Mouse (Mus musculus): ENCODE data around the gene Chka. TPM values are rescaled to one million over a fixed set of nuclear protein-coding genes. Genes with fewer than 3 reads are reported as not detected.

The Chka gene
- total RNA-seq, 2 experiments from 2014 or later = 82.1 to 271 TPM

DNA sequence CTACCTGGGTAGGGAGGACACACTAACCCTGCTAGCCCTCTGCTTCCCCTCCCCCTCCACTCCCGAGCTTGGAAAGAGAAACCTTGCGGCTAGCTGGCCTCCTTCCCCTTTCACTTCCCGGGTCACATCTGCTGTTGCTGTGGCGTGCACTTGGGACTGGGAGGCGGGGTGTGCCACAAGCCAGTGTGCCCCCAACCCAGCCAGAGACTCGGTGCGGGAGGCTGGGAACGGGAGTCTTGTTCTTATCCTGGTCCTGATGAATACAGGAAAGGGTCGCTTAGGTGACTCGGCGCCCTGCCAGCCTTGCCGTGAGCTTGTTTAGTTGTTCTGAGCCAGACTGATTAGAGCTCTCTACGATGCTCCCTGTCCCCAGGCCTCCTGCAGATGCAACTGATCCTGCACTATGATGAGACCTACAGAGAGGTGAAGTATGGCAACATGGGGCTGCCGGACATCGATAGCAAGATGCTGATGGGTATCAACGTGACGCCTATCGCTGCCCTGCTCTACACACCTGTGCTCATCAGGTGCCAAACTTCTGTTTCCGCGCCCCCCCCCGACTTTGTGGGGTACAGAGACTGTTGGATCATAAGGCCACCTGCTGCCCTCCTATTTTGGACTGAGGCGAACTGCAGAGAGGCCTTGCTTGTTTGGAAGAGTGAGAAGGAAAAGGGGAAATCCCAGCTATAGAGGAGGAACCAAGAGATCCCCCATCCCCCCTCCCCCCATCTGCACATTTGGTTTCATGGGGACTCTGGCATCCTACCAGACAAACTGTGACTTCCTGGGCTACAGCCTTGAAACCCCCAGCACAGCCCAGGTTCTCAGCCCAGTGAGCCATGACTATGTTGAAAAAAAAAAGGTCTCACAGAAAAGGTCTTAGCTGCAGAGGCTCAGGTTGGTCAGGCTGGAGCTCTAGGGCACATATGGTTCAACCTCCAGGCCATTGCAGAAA, 84.6 kb downstream of the Chka start:
- peak; percentile 63 to 64 for DNase-seq (ENCODE audit: low spot score in 2 of 2)

DNA sequence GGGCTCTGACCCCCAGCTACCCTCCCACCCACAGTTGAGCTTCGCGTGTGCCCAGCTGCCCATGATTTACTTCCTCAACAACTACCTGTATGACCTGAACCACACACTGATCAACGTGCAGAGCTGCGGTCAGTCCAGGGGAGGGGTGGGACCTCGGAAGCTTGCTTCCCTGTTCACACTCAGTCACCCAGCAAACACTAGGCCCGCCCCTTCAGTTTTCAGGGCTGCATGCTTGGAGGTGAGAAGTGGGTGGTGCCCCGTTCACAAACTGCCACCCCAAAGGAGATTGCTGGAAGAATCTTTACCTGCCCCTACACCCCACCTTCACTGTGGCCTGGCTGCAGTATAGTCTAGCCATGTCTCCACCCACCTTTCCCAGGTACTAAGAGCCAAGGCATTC, 90.7 kb downstream of the Chka start:
- no peak for DNase-seq (ENCODE audit: low spot score in 2 of 2)

DNA sequence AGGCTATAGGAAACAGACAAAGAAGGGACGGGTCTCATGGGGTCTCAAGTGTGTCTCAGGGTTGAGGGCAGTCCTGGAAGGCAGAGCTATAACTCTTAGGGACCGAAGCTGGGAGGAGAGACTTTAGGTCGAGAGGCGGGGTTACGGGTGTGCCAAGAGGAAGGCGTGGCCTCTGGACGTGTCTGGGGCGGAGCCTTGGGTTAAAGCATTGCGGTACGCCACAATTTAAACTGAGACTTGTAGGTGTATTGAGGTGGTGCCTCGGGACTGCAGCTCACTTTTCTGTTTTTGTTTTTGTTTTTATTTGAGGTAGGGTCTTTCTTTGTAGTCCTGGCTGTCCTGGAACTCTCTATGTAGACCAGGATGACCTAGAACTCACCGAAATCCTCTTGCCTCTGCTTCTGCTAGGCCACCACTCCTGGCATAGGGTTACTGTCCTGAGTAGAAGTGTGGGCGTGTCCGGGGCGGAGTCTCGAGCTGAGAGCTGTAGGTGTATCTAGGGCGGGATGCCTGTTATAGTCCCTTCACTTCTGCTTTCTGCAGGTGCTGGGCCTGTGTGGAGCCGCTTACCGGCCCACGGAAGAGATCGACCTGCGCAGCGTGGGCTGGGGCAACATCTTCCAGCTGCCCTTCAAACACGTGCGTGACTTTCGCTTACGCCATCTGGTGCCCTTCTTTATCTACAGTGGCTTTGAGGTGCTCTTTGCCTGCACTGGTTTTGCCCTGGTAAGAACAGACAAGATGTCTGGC, 91.6 kb downstream of the Chka start:
- DNase-seq (ENCODE audit: low spot score in 2 of 2) = no peak

Other genes starting within 250 kb of the Chka start
- 100 to 1,000 TPM; 102 to 103 TPM for gene Lrp5, start 165.2 kb upstream of the Chka start, total RNA-seq (2021)
- gene 1810055G02Rik, start 143.5 kb upstream of the Chka start, total RNA-seq (2021) = 10 to 100 TPM; 32.5 to 43.3 TPM
- gene Kmt5b, start 84.4 kb upstream of the Chka start, total RNA-seq (2021) = 10 to 100 TPM; 40.3 to 47.9 TPM
- gene Tcirg1, start 55.4 kb downstream of the Chka start, total RNA-seq (2021) = 10 to 100 TPM; 66.3 to 84.7 TPM
- gene Ndufs8, start 61.0 kb downstream of the Chka start, total RNA-seq (2021) = 100 to 1,000 TPM; 344 to 380 TPM
- gene Aldh3b1, start 78.0 kb downstream of the Chka start, total RNA-seq (2021) = 100 to 1,000 TPM in 1 of 2 experiments, 10 to 100 TPM in 1; 14.4 to 169 TPM
- 10 to 100 TPM; 53.3 to 64.4 TPM for gene Unc93b1, start 83.4 kb downstream of the Chka start, total RNA-seq (2021)
- gene Aldh3b3, start 106.9 kb downstream of the Chka start, total RNA-seq (2021) = 1 to 10 TPM in 1 of 2 experiments, under 1 TPM in 1; 0.29 to 1.0 TPM
- gene Aldh3b2, start 120.6 kb downstream of the Chka start, total RNA-seq (2021) = 10 to 100 TPM in 1 of 2 experiments, 1 to 10 TPM in 1; 6.7 to 13.8 TPM
- 10 to 100 TPM; 16.1 to 20.8 TPM for gene Acy3, start 134.8 kb downstream of the Chka start, total RNA-seq (2021)
- not detected for gene Tbx10, start 141.0 kb downstream of the Chka start, total RNA-seq (2021)
- 10 to 100 TPM; 27.6 to 33.3 TPM for gene Nudt8, start 148.8 kb downstream of the Chka start, total RNA-seq (2021)
- gene Gm49405, start 148.9 kb downstream of the Chka start, total RNA-seq (2021) = 1 to 10 TPM; 1.1 TPM
- gene Doc2g, start 151.5 kb downstream of the Chka start, total RNA-seq (2021) = 1 to 10 TPM; 1.9 to 2.4 TPM
- gene Ndufv1, start 161.0 kb downstream of the Chka start, total RNA-seq (2021) = 100 to 1,000 TPM; 359 to 601 TPM
- 100 to 1,000 TPM; 392 to 420 TPM for gene Gstp1, start 186.2 kb downstream of the Chka start, total RNA-seq (2021)
- 10 to 100 TPM; 50.2 to 66.1 TPM for gene Gstp2, start 194.2 kb downstream of the Chka start, total RNA-seq (2021)
- gene Gstp3, start 207.8 kb downstream of the Chka start, total RNA-seq (2021) = 1 to 10 TPM; 2.0 to 2.1 TPM
- not detected for gene Cabp2, start 229.8 kb downstream of the Chka start, total RNA-seq (2021)
- gene Cdk2ap2, start 245.4 kb downstream of the Chka start, total RNA-seq (2021) = 100 to 1,000 TPM; 125 to 147 TPM
- gene Pitpnm1, start 248.2 kb downstream of the Chka start, total RNA-seq (2021) = 100 to 1,000 TPM in 1 of 2 experiments, 10 to 100 TPM in 1; 85.6 to 115 TPM

Data from adrenal gland, adult 18-20 months (tissue).